Mouse (Mus musculus) bone marrow macrophage, adult 2 months (primary cell): ENCODE measurements around the gene Olfr866.

Source experiments
- CTCF ChIP-seq: IDR thresholded peaks from 2 replicates; pipeline ENCODE4 v1.5.1; 2012; ENCODE audit warnings: low read depth, mild to moderate bottlenecking, low read length, moderate library complexity
- POLR2A ChIP-seq: IDR thresholded peaks from 2 replicates; pipeline ENCODE4 v1.6.1; 2012; ENCODE audit warnings: mild to moderate bottlenecking, low read depth, low read length, borderline replicate concordance

DNA sequence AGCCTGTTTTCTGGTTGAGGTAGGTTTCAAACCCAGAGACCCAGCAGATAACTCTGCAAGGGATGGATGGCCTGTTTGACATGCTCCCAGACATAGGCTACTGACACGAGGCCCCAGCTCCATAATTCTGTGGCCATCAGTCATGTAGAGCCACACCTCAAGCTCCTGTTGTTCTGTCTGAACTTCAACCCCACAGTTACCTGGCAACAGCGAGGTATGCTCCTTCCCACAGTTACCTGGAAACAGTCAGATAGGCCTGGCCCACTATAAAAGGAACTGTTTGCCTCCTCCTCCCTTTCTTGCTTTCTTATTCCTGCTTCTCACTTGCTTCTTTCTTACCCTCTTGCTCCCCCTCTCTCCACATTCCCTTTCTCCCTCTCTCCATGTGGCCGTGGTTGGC is 20.1 kb upstream of the Olfr866 start:
- TF ChIP-seq CTCF (no peak), POLR2A (no peak)
